Mouse (Mus musculus): ENCODE measurements around the gene Sema3g. TPM values are rescaled to one million over a fixed set of nuclear protein-coding genes. Genes with fewer than 3 reads are reported as not detected.

Sema3g gene
- polyA plus RNA-seq (2012; rRNA removed): 3.0 and 3.2 TPM in 2 replicates

GRCm38 (mm10) chr14:31217666-31218065 lies at the start of gene Sema3g:
Gene Sema3g (plus strand): TSS chr14:31217860.
- Histone ChIP-seq H3K27me3 (ENCODE audit: control insufficient read depth, insufficient read depth, low read length) (no peaks in the 10 kb centered on the region), H3K27ac (ENCODE audit: insufficient read depth, low read length) (peak within 1 kb of the TSS; percentile 51), H3K4me1 (ENCODE audit: control insufficient read depth, insufficient read depth, low read length) (peaks cover 17% of the 10 kb centered on the region), H3K4me3 (replicated peaks; ENCODE audit: insufficient read depth, low read depth, low read length) (peak within 1 kb of the TSS; percentile 0)
- TF ChIP-seq POLR2A (IDR thresholded peaks at IDR 0.05; ENCODE audit: borderline replicate concordance, insufficient read depth, low read length) (peak; percentile 44; the same call in 1 of the 2 replicates), CTCF (IDR thresholded peaks at IDR 0.05; ENCODE audit: borderline replicate concordance, insufficient read depth, low read depth, low read length) (peak; percentile 71)
- DNase-seq: peak; percentile 80 to 83
- WGBS: 3% methylated on average over 11 of the region's 11 CpGs

DNA sequence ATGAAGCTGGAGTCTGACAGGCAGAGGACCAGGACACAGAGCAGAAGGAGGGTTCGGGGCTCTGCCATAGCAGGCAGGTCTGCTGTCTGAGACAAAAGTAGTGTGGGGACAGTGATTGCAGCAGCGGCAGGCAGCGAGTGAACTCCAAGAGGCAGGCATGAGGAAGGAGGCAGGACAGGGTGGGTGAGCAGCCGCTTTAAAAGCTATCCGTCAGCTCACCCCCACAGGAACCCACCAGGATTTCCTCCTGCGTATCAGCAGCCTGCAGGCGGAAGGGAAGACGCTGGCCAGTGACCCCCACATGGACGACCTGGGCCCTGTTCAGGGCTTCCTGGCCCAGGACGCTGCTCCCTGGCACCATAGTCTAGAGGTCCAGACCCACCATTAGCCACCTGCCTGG lies 49.2 kb upstream of the Sema3g start, which contains the start of gene Stab1:
Stab1 (minus strand) TSS at position 217 of the 400 bp plus-strand sequence.
- no peak within 1 kb of the TSS for H3K4me3 ChIP-seq (replicated peaks; ENCODE audit: insufficient read depth, low read depth, low read length)
- H3K27ac ChIP-seq (ENCODE audit: insufficient read depth, low read length): no peak within 1 kb of the TSS
- TF ChIP-seq CTCF (IDR thresholded peaks at IDR 0.05; ENCODE audit: borderline replicate concordance, insufficient read depth, low read depth, low read length): no peak
- TF ChIP-seq POLR2A (IDR thresholded peaks at IDR 0.05; ENCODE audit: borderline replicate concordance, insufficient read depth, low read length): no peak
- DNase-seq: no peak
- H3K4me1 ChIP-seq (ENCODE audit: control insufficient read depth, insufficient read depth, low read length): peaks cover 55% of the 10 kb centered on the region
- WGBS: 66% methylated on average over 10 of the region's 10 CpGs
- no peaks in the 10 kb centered on the region for H3K27me3 ChIP-seq (ENCODE audit: control insufficient read depth, insufficient read depth, low read length)

- 84% methylated on average over 6 of the region's 6 CpGs for WGBS
- DNase-seq: no peak
- no peak overlapping the region for H3K4me3 ChIP-seq (replicated peaks; ENCODE audit: insufficient read depth, low read depth, low read length)
Observed at GRCm38 (mm10) chr14:31169508-31169907, 48.2 kb upstream of the Sema3g start.

GRCm38 (mm10) chr14:31170963-31171362 lies 46.7 kb upstream of the Sema3g start:
- no peak overlapping the region for H3K4me3 ChIP-seq (replicated peaks; ENCODE audit: insufficient read depth, low read depth, low read length)
- 70% methylated on average over 13 of the region's 13 CpGs for WGBS

More at GRCm38 (mm10) chr14:31169508-31169907, 48.2 kb upstream of the Sema3g start:
- no peaks in the 10 kb centered on the region for H3K27me3 ChIP-seq (ENCODE audit: control insufficient read depth, insufficient read depth, low read length)
- H3K4me1 ChIP-seq (ENCODE audit: control insufficient read depth, insufficient read depth, low read length): peaks cover 58% of the 10 kb centered on the region
- TF ChIP-seq POLR2A (IDR thresholded peaks at IDR 0.05; ENCODE audit: borderline replicate concordance, insufficient read depth, low read length) (no peak), CTCF (IDR thresholded peaks at IDR 0.05; ENCODE audit: borderline replicate concordance, insufficient read depth, low read depth, low read length) (no peak)
- H3K27ac ChIP-seq (ENCODE audit: insufficient read depth, low read length): no peak overlapping the region

GRCm38 (mm10) chr14:31171386-31171785 lies 46.3 kb upstream of the Sema3g start:
- Histone ChIP-seq H3K4me3 (replicated peaks; ENCODE audit: insufficient read depth, low read depth, low read length) (no peak overlapping the region), H3K4me1 (ENCODE audit: control insufficient read depth, insufficient read depth, low read length) (peaks cover 52% of the 10 kb centered on the region), H3K27ac (ENCODE audit: insufficient read depth, low read length) (no peak overlapping the region), H3K27me3 (ENCODE audit: control insufficient read depth, insufficient read depth, low read length) (no peaks in the 10 kb centered on the region)
- 9% methylated on average over 11 of the region's 11 CpGs for WGBS
- DNase-seq: peak; percentile 76 to 77
- TF ChIP-seq CTCF (IDR thresholded peaks at IDR 0.05; ENCODE audit: borderline replicate concordance, insufficient read depth, low read depth, low read length): no peak
- TF ChIP-seq POLR2A (IDR thresholded peaks at IDR 0.05; ENCODE audit: borderline replicate concordance, insufficient read depth, low read length): no peak

More at GRCm38 (mm10) chr14:31170963-31171362, 46.7 kb upstream of the Sema3g start:
- no peak for DNase-seq
- TF ChIP-seq POLR2A (IDR thresholded peaks at IDR 0.05; ENCODE audit: borderline replicate concordance, insufficient read depth, low read length) (no peak), CTCF (IDR thresholded peaks at IDR 0.05; ENCODE audit: borderline replicate concordance, insufficient read depth, low read depth, low read length) (no peak)
- Histone ChIP-seq H3K27ac (ENCODE audit: insufficient read depth, low read length) (no peak overlapping the region), H3K4me1 (ENCODE audit: control insufficient read depth, insufficient read depth, low read length) (peaks cover 53% of the 10 kb centered on the region), H3K27me3 (ENCODE audit: control insufficient read depth, insufficient read depth, low read length) (no peaks in the 10 kb centered on the region)

DNA sequence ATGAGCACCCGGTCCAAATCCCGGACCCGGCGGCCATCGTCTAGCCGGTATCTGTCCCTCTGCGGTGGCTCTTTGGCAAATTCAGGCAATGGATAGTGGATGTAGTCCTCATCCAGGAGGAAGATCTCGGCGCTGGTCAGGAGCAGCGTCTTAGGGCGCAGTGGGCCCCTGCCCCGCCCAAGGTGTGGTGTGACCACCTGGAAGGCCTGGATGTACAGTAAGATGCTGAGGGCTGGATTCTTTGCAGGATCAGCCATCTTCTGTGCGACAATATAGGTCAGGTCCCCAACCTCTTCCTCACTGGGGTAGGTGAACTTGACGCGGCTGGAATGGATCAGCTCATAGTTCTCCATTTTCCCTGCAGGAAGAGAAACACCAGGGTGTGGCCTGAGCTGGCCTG lies 45.8 kb upstream of the Sema3g start:
- TF ChIP-seq CTCF (IDR thresholded peaks at IDR 0.05; ENCODE audit: borderline replicate concordance, insufficient read depth, low read depth, low read length) (no peak), POLR2A (IDR thresholded peaks at IDR 0.05; ENCODE audit: borderline replicate concordance, insufficient read depth, low read length) (no peak)
- H3K27ac ChIP-seq (ENCODE audit: insufficient read depth, low read length): no peak overlapping the region
- WGBS: 91% methylated on average over 15 of the region's 15 CpGs

GRCm38 (mm10) chr14:31172781-31173455 lies 44.7 kb upstream of the Sema3g start:
- peak; percentile 68 to 72 for DNase-seq
- Histone ChIP-seq H3K4me3 (replicated peaks; ENCODE audit: insufficient read depth, low read depth, low read length) (no peak overlapping the region), H3K4me1 (ENCODE audit: control insufficient read depth, insufficient read depth, low read length) (peaks cover 53% of the 10 kb centered on the region), H3K27me3 (ENCODE audit: control insufficient read depth, insufficient read depth, low read length) (no peaks in the 10 kb centered on the region), H3K27ac (ENCODE audit: insufficient read depth, low read length) (no peak overlapping the region)
- no peak for TF ChIP-seq POLR2A (IDR thresholded peaks at IDR 0.05; ENCODE audit: borderline replicate concordance, insufficient read depth, low read length)
- no peak for TF ChIP-seq CTCF (IDR thresholded peaks at IDR 0.05; ENCODE audit: borderline replicate concordance, insufficient read depth, low read depth, low read length)
- WGBS: 37% methylated on average over 18 of the region's 18 CpGs

More for the DNA sequence above, 45.8 kb upstream of the Sema3g start:
- Histone ChIP-seq H3K4me3 (replicated peaks; ENCODE audit: insufficient read depth, low read depth, low read length) (no peak overlapping the region), H3K4me1 (ENCODE audit: control insufficient read depth, insufficient read depth, low read length) (peaks cover 51% of the 10 kb centered on the region), H3K27me3 (ENCODE audit: control insufficient read depth, insufficient read depth, low read length) (no peaks in the 10 kb centered on the region)
- no peak for DNase-seq

DNA sequence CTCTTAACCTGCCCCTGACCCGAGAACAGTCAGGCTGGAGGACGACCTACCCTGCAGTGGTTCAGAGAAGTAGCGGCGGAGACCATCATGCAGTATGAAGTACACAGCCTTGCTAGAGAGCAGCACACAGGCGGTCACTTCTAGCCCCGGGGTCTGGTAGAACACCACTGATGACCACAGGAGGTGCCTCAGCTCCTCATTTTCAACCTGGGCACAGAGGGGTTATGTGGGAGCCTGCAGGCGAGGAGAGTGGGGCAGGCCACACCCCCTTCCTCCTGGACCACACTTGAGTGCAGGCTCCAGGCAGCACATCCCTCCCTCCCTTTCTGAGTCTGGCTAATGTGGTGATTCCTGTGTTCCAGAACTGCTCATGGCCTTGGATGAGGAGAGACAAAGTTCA lies 44.1 kb upstream of the Sema3g start:
- peaks cover 53% of the 10 kb centered on the region for H3K4me1 ChIP-seq (ENCODE audit: control insufficient read depth, insufficient read depth, low read length)
- no peak overlapping the region for H3K4me3 ChIP-seq (replicated peaks; ENCODE audit: insufficient read depth, low read depth, low read length)
- no peak overlapping the region for H3K27ac ChIP-seq (ENCODE audit: insufficient read depth, low read length)
- H3K27me3 ChIP-seq (ENCODE audit: control insufficient read depth, insufficient read depth, low read length): no peaks in the 10 kb centered on the region
- TF ChIP-seq CTCF (IDR thresholded peaks at IDR 0.05; ENCODE audit: borderline replicate concordance, insufficient read depth, low read depth, low read length) (no peak), POLR2A (IDR thresholded peaks at IDR 0.05; ENCODE audit: borderline replicate concordance, insufficient read depth, low read length) (no peak)
- no peak for DNase-seq
- 71% methylated on average over 7 of the region's 7 CpGs for WGBS

Data from cerebellum, adult 2 months (tissue).